Mouse (Mus musculus): ENCODE measurements around the gene Cnnm2. TPM values are rescaled to one million over a fixed set of nuclear protein-coding genes. Genes with fewer than 3 reads are reported as not detected.

Gene Cnnm2
- polyA plus RNA-seq, 1 experiment from 2014 or later = 3.4 TPM

DNA sequence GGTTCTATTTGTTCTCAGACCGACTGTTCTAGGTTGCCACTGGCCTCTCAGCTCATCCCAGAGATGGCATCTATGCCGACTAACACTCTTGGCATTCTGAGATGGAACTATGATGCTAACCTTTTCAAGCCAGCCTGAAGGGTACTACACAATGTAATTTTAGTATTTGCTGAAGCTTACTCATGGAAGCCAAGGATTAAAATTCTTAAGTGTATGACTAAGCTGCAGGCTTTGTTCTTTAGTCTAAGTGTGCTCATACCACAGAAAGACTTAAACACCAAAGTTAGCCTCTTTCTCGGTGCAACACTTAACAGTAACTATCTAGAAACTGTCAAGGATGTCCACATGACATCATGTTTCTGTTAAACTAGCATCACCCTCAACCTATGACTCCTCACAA is 131.5 kb downstream of the Cnnm2 start:
- H3K9me3 ChIP-seq = peaks cover 4% of the 10 kb centered on the region; the same call in 1 of the 2 replicates
- no peak overlapping the region for H3K4me3 ChIP-seq
- no peak overlapping the region for H3K4me2 ChIP-seq
- H3K9ac ChIP-seq = no peak overlapping the region
- no peaks in the 10 kb centered on the region for H3K4me1 ChIP-seq
- H3K27ac ChIP-seq = no peak overlapping the region
- no peaks in the 10 kb centered on the region for H3K27me3 ChIP-seq
- WGBS = 84% methylated on average over 3 of the region's 3 CpGs
- H3K36me3 ChIP-seq = peaks cover 78% of the 10 kb centered on the region
- ATAC-seq (ENCODE audit: insufficient number of reproducible peaks, insufficient read depth, low FRiP score, low TSS enrichment, low read depth) = no peak

DNA sequence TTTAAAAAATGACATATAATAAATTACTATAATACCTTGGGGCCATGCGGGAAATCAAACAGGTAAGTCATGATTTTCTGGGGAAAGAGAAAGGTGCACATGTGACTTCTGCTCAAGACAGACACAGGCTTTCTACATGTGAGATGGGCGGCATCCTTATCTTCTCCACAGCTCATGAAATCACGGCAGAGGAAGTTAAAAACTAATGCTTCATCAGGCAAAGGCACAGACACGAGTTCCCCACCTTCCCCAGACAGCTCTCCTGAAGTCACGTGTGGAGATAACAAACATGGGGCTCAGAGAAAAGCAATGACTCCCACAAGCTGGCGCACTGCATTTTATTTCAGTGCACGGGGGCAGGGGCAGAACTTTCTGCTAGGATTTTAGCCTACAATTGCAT is 132.1 kb downstream of the Cnnm2 start:
- Histone ChIP-seq H3K27me3 (no peaks in the 10 kb centered on the region), H3K4me3 (no peak overlapping the region), H3K27ac (no peak overlapping the region), H3K36me3 (peaks cover 78% of the 10 kb centered on the region), H3K9me3 (peaks cover 4% of the 10 kb centered on the region; the same call in 1 of the 2 replicates), H3K4me2 (no peak overlapping the region), H3K4me1 (no peaks in the 10 kb centered on the region), H3K9ac (no peak overlapping the region)
- WGBS = 93% methylated on average over 7 of the region's 7 CpGs
- ATAC-seq (ENCODE audit: insufficient number of reproducible peaks, insufficient read depth, low FRiP score, low TSS enrichment, low read depth) = no peak

DNA sequence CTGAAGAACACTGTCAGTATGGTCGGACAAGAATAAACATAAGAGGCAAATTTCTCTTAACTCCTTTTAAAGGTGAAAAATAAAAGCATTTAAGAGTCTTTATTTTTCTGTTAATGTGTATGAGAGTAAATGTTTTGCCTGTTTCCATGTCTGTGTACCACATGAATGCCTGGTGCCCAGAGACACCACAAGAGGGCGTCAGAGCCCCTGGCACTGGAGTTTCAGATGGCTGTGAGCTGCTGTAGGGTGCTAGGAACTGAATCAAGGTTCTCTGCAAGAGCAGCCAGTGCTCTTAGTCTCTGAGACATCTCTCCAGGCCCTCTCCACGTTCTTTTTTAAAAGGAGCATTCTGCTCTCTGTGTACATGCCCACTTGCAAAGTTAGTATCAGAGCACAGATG is 135.7 kb downstream of the Cnnm2 start:
- Histone ChIP-seq H3K4me2 (no peak overlapping the region), H3K4me1 (no peaks in the 10 kb centered on the region), H3K27me3 (no peaks in the 10 kb centered on the region), H3K4me3 (no peak overlapping the region), H3K36me3 (peaks cover 54% of the 10 kb centered on the region), H3K27ac (no peak overlapping the region), H3K9ac (no peak overlapping the region), H3K9me3 (peaks cover 4% of the 10 kb centered on the region; the same call in 1 of the 2 replicates)
- 86% methylated on average over 3 of the region's 3 CpGs for WGBS
- ATAC-seq (ENCODE audit: insufficient number of reproducible peaks, insufficient read depth, low FRiP score, low TSS enrichment, low read depth) = no peak

DNA sequence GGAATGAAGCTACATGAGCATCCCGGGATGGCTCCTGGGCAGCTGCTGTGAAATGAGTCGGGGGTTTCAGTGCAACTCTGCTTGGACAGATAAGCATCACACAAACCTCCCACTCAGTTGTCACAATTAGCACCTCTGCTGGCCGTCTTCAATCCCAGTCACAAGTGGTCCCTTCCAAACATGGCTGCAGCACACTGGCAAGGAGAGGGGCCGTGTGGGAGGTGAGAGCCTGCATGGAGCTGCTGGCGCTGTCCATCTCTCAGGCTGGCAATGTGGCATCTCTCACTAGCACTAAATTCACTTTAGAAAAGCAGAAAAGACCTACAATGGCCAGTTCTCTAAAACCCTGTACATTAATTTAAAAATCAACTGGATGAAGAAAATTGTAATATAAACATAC is 136.8 kb downstream of the Cnnm2 start:
- Histone ChIP-seq H3K4me2 (no peak overlapping the region), H3K4me1 (no peaks in the 10 kb centered on the region), H3K27me3 (no peaks in the 10 kb centered on the region), H3K4me3 (no peak overlapping the region), H3K27ac (no peak overlapping the region), H3K9me3 (peaks cover 4% of the 10 kb centered on the region; the same call in 1 of the 2 replicates), H3K9ac (no peak overlapping the region), H3K36me3 (peaks cover 46% of the 10 kb centered on the region)
- no peak for ATAC-seq (ENCODE audit: insufficient number of reproducible peaks, insufficient read depth, low FRiP score, low TSS enrichment, low read depth)
- WGBS = 94% methylated on average over 5 of the region's 5 CpGs

DNA sequence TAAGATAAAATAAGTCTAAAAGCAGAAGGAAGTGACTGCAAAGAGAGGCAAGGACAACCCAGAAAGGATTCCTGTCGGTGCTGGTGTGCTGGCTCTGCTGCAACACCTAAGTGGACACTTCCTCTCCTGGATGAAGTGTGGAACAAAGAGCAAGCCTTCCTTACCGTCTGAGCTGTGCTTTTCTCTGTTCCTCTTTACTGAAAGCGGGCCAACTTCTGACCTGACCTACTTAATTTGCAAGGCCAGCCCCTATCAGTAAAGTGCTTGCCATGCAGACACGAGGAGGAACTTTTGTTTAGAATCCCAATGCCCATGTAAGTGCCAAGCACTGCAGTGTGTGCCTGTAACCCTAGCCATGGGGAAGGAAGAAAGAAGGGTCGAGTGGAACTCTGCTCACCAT is 137.9 kb downstream of the Cnnm2 start:
- 68% methylated on average over 5 of the region's 5 CpGs for WGBS
- Histone ChIP-seq H3K27ac (no peak overlapping the region), H3K9ac (no peak overlapping the region), H3K4me1 (no peaks in the 10 kb centered on the region), H3K4me3 (no peak overlapping the region), H3K9me3 (peaks cover 4% of the 10 kb centered on the region; the same call in 1 of the 2 replicates), H3K36me3 (peaks cover 41% of the 10 kb centered on the region), H3K4me2 (no peak overlapping the region), H3K27me3 (no peaks in the 10 kb centered on the region)
- no peak for ATAC-seq (ENCODE audit: insufficient number of reproducible peaks, insufficient read depth, low FRiP score, low TSS enrichment, low read depth)

DNA sequence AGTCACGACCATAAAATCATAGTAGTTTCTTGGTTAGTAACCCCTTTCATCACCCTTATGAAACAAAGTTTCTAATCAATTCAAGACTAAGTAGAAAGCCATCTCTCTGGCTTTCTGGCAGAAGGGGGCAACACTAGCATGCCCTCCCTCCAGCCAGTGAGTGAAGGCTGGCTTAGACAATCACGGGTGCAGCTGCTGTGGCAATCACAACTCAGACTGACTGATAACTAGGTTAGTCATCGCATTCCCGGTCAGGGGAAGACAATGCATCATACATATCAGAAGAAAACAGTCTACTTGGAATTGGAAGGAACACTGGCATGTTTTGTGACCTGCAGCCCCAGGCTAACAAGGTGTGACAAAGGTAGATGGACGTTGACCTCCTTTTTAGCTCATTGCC is 138.5 kb downstream of the Cnnm2 start:
- 74% methylated on average over 5 of the region's 5 CpGs for WGBS
- Histone ChIP-seq H3K4me3 (no peak overlapping the region), H3K4me2 (no peak overlapping the region), H3K27me3 (no peaks in the 10 kb centered on the region), H3K27ac (no peak overlapping the region), H3K4me1 (no peaks in the 10 kb centered on the region), H3K36me3 (peaks cover 43% of the 10 kb centered on the region), H3K9me3 (peaks cover 4% of the 10 kb centered on the region; the same call in 1 of the 2 replicates), H3K9ac (no peak overlapping the region)
- no peak for ATAC-seq (ENCODE audit: insufficient number of reproducible peaks, insufficient read depth, low FRiP score, low TSS enrichment, low read depth)

DNA sequence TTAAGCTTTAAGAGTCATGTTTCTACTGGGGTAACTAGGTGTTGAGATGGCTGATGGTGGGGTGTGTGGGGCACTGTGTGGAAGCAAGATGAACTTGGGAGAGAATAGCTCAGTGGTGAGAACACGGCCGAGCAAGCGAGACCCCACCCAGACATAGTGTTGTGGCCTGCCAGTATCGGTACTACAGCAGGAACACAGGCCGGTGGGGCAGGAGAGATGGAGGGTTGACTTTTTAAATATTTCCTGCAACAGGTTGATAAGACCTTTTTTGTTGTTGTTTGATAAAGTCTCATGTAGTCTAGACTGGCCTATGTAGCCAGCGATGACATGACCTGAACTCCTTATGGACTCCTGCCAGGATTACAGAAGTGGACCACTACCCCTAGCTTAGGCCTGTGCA is 139.4 kb downstream of the Cnnm2 start:
- peaks cover 38% of the 10 kb centered on the region for H3K36me3 ChIP-seq
- H3K4me3 ChIP-seq = no peak overlapping the region
- no peak overlapping the region for H3K4me2 ChIP-seq
- H3K27ac ChIP-seq = no peak overlapping the region
- ATAC-seq (ENCODE audit: insufficient number of reproducible peaks, insufficient read depth, low FRiP score, low TSS enrichment, low read depth) = no peak
- no peaks in the 10 kb centered on the region for H3K27me3 ChIP-seq
- WGBS = 93% methylated on average over 6 of the region's 6 CpGs
- H3K9ac ChIP-seq = no peak overlapping the region
- H3K4me1 ChIP-seq = no peaks in the 10 kb centered on the region
- peaks cover 4% of the 10 kb centered on the region; the same call in 1 of the 2 replicates for H3K9me3 ChIP-seq

DNA sequence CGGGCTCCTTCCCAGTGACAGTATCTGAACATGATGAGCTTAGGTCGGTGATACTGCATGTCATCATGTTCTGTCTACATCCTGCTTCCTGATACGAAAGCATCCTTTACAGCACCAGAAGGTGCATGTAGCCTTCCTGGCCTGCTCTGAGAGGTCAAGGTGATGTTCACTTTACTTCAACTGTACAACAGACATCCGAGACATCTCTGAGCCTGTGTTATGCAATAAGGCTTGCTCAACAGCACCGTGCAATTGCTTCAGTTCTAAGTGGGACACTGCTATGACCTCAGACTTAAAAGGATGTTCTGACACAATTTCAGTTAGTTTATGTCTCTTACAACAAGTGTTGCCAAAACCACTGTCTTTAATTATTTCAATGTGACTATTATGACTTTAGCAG is 139.9 kb downstream of the Cnnm2 start:
- H3K4me1 ChIP-seq = no peaks in the 10 kb centered on the region
- no peak for ATAC-seq (ENCODE audit: insufficient number of reproducible peaks, insufficient read depth, low FRiP score, low TSS enrichment, low read depth)
- peaks cover 35% of the 10 kb centered on the region for H3K36me3 ChIP-seq
- H3K4me3 ChIP-seq = no peak overlapping the region
- 85% methylated on average over 5 of the region's 5 CpGs for WGBS
- H3K27me3 ChIP-seq = no peaks in the 10 kb centered on the region
- H3K9ac ChIP-seq = no peak overlapping the region
- H3K9me3 ChIP-seq = peaks cover 4% of the 10 kb centered on the region; the same call in 1 of the 2 replicates
- H3K27ac ChIP-seq = no peak overlapping the region
- H3K4me2 ChIP-seq = no peak overlapping the region

DNA sequence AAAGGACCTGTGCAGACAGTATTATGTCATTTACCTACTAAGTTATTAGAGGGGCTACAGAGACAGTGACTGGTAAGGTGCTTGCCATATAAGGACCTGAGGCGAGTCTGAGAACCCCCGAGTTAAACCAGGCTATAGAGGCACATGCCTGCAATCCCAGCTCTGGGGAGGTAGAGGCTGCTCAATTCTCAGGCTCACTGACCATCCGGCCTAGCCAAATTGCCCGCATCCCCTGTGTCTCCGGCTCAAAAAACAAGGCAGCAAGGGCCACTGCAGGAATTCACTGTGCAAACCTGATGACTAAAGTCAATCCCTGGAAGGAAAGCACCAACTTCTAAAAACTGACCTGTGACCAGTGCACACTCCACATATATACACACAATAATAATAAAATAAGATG is 142.0 kb downstream of the Cnnm2 start:
- H3K9ac ChIP-seq = no peak overlapping the region
- H3K27ac ChIP-seq = no peak overlapping the region
- H3K36me3 ChIP-seq = peaks cover 19% of the 10 kb centered on the region
- 92% methylated on average over 5 of the region's 5 CpGs for WGBS
- ATAC-seq (ENCODE audit: insufficient number of reproducible peaks, insufficient read depth, low FRiP score, low TSS enrichment, low read depth) = no peak
- no peaks in the 10 kb centered on the region for H3K9me3 ChIP-seq
- H3K4me3 ChIP-seq = no peak overlapping the region
- no peaks in the 10 kb centered on the region for H3K27me3 ChIP-seq
- no peaks in the 10 kb centered on the region for H3K4me1 ChIP-seq
- H3K4me2 ChIP-seq = no peak overlapping the region

DNA sequence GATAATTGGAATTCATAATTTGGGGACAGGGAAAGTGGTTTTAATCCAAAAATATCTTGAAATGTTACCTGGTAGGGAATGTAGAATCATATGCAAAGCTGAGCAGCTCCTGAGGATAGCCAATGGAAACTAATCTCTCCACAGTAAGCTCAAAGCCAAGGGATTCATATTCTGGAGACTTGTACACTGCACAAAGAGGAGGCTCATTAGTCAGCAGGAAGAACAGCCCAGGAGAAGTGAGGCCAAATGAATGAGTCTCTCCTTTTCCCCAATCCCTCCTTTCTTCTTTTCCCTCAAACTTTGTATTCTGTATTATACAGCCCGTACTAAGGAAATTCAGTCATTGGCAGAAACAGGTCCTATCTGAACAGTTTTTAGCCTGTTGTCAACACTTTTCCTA is 143.5 kb downstream of the Cnnm2 start:
- Histone ChIP-seq H3K4me2 (no peak overlapping the region), H3K27ac (no peak overlapping the region), H3K9ac (no peak overlapping the region), H3K27me3 (no peaks in the 10 kb centered on the region), H3K36me3 (peaks cover 7% of the 10 kb centered on the region), H3K9me3 (no peaks in the 10 kb centered on the region), H3K4me3 (no peak overlapping the region), H3K4me1 (peaks cover 12% of the 10 kb centered on the region)
- ATAC-seq (ENCODE audit: insufficient number of reproducible peaks, insufficient read depth, low FRiP score, low TSS enrichment, low read depth) = no peak
- 96% methylated on average over 1 of the region's 1 CpGs for WGBS

DNA sequence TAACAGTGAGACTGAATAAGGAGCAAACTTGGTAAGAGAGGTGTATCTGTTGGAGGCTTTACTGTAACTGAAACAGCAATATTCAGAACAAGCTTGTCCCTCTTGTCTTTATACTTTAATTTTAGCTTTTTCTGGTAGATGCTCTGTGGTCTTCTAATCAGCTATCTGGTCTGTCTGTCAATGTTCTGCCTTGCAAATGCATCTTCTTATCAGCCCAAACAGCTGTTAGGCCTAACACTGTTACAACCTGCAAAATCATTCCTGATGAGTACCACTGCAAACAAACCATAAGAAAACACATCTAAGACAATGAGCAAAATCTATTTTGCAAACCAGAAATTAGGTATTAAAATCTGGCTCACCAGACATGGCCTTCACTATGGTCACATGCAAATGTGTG is 144.0 kb downstream of the Cnnm2 start:
- no peaks in the 10 kb centered on the region for H3K9me3 ChIP-seq
- no peak overlapping the region for H3K9ac ChIP-seq
- no peak for ATAC-seq (ENCODE audit: insufficient number of reproducible peaks, insufficient read depth, low FRiP score, low TSS enrichment, low read depth)

DNA sequence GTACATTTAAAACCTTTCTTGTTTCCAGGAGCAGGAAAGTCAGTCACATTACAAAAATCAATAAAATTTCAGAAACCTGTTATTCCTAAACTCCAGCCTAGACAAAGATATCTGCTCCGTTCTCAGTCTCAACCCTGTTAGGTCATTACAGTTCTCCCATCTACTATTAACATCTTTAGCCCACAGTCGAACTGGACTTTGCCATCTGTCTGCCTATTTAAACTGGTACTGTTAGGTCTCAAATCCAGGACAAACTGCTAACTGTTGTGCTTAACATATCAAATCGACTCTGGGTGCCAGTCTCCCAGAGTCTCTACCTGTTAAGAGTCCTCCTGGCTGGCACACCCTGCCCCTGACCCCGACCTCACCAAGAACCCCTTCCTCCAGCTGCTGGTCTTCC is 144.6 kb downstream of the Cnnm2 start:
- Histone ChIP-seq H3K4me2 (no peak overlapping the region), H3K9me3 (no peaks in the 10 kb centered on the region), H3K9ac (no peak overlapping the region), H3K27ac (no peak overlapping the region), H3K27me3 (no peaks in the 10 kb centered on the region), H3K4me1 (peaks cover 12% of the 10 kb centered on the region), H3K4me3 (no peak overlapping the region), H3K36me3 (peaks cover 7% of the 10 kb centered on the region)
- no peak for ATAC-seq (ENCODE audit: insufficient number of reproducible peaks, insufficient read depth, low FRiP score, low TSS enrichment, low read depth)
- WGBS = 88% methylated on average over 4 of the region's 4 CpGs

More for the DNA sequence above, 144.0 kb downstream of the Cnnm2 start:
- H3K27me3 ChIP-seq = no peaks in the 10 kb centered on the region
- H3K4me1 ChIP-seq = peaks cover 12% of the 10 kb centered on the region
- peaks cover 7% of the 10 kb centered on the region for H3K36me3 ChIP-seq
- no peak overlapping the region for H3K27ac ChIP-seq
- H3K4me3 ChIP-seq = no peak overlapping the region
- H3K4me2 ChIP-seq = no peak overlapping the region

DNA sequence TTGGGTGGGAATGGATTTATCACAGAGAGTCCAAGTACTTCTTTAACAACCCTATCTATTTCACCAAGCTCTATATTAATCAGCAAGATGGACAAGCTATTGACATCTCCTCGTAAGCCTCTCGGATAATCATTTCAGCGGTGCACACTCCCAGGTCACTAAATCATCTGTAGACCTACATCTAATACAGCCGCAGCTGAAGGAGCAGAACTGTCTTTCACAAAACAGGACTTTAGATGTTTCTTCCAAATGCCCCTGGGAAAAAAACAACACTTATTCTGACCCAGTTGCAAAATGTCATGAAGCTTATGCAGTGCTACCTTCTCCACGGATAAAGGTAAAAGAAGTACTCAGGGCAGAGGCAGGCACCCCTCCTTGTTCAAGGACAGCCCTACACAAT is 146.8 kb downstream of the Cnnm2 start:
- WGBS = 79% methylated on average over 5 of the region's 5 CpGs

More for the DNA sequence above, 146.8 kb downstream of the Cnnm2 start:
- Histone ChIP-seq H3K36me3 (peaks cover 7% of the 10 kb centered on the region), H3K4me1 (peaks cover 12% of the 10 kb centered on the region), H3K9me3 (no peaks in the 10 kb centered on the region), H3K4me2 (no peak overlapping the region), H3K9ac (no peak overlapping the region), H3K4me3 (no peak overlapping the region), H3K27ac (no peak overlapping the region), H3K27me3 (no peaks in the 10 kb centered on the region)
- no peak for ATAC-seq (ENCODE audit: insufficient number of reproducible peaks, insufficient read depth, low FRiP score, low TSS enrichment, low read depth)
